Mouse (Mus musculus) layer of hippocampus, adult 11-12 months (tissue): ENCODE data around the gene Mogs.

Experiments
- DNase-seq: peaks from one replicate; pipeline ENCODE4 v3.0.0; 2022; ENCODE audit warnings: low spot score

Gene Mogs

DNA sequence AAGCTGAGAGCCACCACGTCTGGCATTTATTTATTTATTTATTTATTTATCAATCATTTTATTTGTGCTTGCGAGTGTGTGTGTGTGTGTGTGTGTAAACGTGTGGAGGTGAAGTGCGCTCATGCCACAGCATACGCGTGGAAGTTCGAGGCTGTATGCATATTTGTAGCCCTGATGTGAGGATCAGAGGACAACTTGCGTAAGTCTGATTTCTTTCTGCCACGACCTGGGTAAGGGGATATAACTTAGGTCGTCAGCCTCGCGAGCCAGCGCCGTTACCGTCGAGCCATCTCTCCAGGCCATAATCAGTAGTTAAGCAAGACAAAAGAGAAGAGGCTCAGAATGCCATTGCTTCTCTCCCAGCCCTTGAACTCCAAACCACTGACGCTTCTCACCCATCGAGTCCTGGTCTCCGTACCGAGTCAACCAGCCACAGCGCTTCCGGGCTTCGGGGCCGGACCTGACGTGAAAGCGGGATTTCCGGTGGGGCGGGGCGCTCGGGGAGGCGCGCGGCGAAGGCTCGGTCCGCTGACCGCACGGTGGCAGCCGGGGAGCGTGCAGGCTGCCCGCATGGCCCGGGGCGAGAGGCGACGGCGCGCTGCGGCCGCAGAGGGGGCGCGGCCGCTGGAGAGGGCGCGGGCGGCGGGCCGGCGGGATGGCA is at the start of gene Mogs:
TSS of gene Mogs (plus strand) at position 486 of the 661 bp plus-strand sequence.
- DNase-seq = peak; percentile 91

DNA sequence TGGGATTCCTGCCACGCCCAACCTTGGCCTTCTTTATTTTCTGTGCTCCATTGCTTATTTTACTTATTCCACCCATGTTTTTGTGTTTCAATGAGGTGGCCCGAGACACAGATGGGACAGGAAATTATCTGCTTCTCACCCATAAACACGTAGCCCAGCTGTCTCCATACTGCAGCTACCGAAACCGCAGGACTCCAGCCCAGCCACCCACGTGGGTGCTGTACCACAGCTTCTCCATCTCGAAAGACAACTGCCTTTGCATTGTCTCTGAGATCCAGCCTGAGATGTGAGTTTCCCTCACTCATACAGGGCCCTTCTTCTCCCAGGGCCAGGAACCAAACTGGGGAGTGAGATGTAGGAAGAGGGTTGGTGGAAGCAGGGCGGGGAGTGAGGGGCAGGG is 49.3 kb upstream of the Mogs start:
- DNase-seq = no peak

DNA sequence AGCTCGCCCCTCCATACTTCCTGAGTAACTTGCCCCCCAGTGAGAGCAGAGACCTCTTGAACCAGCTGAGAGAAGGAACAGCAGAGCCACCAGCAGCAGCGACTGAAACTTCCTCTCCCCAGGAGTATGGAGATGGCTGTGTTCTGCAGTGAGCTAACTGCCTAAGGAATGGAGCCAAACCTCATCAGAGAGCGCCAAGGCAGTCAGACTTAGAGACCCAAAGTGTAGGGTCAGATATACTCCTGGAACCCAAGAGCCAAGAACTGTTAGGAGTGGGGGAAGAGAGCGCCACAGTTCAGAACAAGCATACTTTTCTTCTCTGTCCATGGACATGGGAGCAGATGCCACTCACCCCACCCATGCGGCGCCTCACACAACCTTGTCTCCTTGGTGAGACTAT is 48.9 kb upstream of the Mogs start:
- no peak for DNase-seq

DNA sequence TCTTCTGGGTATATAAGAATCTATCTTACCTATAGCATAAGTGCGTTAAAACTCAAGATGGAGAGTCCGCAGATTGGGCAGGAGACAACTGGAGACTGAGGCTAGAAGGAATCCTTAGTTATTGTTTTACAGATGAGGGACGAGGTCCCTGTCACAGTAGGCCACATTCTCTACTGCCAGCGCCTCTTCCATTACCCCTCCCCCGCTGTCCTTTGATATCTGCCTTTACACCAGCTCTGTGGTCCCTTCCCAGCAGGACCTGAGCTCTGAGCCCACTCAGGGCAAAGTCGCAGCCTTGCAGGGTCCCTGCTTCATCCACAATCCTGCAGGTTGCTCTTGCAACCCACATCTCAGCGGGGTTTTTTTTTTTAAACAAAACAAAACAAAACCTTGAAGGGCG is 47.1 kb upstream of the Mogs start:
- no peak for DNase-seq

DNA sequence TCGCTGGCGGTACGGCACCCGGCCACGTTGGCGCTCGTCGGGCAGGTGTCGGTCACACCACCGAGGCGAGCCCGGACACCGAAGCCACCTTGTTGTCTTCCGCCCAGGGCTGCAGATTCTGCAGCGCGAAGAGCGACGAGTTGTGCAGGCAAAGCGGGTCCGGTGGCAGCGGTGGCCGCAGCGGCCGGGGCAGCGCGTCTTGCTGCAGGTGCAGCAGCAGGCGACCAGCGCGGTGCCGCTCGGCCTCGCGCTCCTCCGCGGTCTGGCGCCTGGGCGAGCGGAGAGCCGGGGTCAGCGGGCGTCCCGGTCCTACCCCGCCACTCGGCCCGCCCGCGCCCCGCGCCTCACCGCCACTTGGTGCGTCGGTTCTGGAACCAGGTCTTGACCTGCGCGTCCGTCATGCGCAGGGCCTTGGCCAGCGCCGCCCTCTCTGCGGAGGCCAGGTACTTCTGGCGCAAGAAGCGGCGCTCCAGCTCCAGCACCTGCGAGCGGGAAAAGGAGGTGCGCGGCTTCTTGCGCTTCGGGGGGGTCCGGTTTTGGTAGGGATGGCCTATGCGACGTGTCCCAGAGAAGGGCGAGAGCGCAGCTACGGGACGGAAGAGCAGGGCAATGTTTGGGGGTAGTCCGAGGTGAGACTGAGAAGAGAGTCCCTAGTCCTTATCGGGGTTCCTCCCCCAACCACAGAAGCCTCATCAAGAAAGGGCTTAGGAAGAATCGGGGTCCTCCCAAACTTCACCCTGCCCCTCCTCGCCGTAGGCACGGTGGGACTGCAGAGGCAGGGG is 46.4 kb upstream of the Mogs start:
- DNase-seq = no peak

DNA sequence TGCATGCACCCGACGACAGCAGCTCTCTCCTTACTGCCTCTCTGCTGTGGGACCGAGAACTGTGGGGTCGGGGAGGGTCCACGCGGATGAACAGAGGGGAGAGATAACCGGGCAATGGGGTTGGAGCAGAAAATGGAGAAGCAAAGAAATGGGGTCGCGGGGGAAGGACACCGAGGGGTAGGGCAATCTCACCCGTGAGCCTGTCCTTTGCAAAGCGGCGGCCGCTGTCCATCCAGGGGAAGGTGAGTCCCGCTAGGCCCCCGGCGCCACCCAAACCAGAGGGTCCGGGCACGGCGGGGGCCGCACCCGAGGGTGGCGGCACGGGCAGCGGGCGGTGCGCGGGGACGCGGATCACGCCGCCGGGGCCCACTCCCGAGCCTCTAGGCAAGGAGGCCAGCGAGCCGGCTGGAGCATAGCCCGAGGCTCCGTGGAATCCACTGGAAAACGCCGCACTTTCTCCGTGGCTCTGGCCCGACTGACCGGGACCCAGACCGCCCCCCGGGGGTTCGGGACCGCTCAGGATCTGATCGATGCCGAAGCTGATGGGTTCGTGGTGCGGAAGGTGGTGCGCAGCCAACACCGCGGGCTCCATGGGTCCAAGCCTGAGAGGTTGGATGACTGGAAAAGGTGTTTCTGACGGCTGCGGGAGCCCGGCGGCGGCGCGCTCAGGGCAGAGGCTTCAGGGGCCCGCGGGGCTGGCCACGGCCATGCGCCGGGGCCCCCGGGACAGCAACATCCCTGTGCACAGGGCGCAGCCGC is 45.6 kb upstream of the Mogs start:
- no peak for DNase-seq

DNA sequence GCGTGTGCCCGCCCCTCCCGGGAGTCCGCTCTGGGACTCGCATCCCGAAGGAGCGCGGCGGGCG is 45.2 kb upstream of the Mogs start, which contains the start of gene Tlx2:
TSS of gene Tlx2 (minus strand) at position 47 of the 64 bp plus-strand sequence.
- DNase-seq = no peak

DNA sequence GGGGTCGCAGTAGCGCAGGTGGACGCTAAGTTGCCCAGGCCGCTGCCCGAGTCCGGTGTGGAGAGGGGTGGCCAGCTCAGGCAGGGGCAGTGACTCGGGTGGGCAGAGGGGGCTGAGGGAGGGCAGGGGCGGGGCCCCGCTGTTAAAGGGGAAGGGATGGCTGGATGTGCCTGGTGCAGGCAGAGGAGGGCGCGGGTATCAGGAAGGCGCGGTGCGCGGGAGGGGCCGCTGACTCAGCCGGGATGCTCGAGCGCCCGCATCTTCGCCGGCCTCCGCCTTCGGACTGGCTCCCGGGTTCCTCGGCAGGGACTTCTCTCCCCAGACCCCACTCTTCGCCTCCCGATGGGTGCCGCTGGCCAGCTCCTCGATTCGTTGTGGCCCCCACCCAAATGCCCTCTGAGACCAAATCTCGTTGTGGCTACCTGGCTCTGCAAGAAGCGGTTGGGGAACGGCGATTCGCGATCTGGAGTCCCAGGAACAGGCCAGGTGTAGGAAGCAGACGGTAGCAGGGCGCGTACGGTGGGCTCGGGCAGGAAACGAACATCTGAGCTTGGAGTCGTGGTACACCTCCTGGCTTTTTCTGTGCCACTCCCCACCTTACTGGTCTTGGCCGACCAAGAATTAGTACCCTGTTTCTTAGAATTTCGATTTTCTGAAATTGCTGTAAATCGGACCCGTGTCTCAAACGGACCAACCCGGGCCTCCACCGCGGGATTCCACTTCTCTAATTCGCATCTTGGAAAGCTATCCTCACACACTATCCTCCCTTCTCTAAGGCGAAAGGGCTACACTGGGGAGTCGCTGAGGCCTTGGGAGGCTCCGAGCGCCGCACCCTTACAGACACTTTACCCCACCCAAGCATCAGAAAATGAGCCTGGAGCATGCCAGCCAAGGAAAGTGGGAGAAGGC is 44.7 kb upstream of the Mogs start:
- no peak for DNase-seq

DNA sequence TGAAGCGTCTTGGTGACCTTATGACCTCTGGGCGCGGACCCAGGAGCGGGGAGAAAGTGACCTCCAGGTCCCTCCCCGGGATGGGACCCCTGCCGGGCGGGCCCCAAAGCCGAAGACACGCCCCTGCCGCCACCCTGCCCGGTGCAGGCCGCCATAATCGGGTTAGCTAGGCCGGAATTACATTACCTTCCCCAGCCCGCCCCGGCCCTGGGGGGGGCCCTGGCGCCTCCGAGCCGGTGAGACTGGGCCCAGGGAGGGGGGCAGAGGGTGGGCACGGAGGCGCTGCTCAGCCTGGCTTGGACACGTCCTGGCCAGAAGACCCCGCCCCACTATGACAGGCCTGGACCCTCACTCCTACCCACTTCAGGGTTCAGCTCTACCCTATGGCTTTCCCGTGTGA is 44.1 kb upstream of the Mogs start:
- no peak for DNase-seq

DNA sequence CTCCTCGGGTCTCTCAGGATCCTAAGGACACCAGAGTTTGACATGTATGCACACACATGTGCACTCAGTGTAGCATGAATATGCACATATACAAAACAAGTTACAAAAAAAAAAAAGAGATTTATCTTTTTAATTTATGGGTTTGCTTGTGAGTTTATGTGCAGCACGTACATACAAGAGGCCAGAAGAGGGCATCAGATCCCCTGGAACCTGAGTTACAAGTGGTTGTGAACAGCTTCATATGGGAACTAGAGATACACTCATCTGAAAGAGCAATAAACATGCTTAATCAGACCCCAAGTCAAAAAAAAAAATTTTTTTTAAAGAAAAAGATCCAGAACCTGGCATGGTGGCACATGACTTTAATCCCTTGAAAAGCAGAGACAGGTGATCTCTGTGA is 40.3 kb upstream of the Mogs start:
- no peak for DNase-seq

DNA sequence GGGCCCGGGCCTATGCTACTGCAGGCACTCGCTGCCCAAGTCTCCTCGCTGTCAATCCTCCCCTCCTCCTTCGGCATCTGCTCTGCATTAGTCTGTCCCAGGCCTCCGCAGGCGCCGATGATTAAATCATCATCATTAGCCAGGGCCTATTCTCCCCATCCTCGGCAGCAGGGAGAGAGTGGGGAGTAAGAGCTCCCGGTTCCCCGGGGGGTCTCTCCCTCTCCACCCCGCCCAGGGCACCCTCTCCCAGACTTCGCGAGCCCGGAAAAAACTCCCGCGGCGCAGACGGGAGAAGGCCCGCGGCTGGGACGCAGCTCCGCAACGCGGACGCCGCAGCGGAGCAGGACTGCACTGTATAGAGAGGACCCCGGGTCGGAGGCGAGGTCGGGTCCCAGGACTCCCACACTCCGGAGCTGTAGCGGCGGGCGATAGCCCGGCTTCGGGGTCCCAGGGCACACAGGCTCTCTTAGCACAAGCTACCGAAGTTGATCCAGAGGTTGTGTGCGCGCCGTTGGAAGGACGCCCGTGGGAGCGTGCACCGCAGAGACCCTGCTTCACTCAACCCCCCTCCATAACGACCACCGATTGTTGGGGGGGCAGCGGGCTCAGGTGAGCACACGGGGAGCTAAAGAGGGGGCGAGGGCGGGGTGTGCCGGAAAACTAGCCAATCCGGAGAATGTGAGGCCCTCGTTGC is 37.5 kb upstream of the Mogs start, which contains the start of gene Pcgf1:
TSS of gene Pcgf1 (plus strand) at position 240 of the 694 bp plus-strand sequence.
- peak; percentile 43 for DNase-seq

DNA sequence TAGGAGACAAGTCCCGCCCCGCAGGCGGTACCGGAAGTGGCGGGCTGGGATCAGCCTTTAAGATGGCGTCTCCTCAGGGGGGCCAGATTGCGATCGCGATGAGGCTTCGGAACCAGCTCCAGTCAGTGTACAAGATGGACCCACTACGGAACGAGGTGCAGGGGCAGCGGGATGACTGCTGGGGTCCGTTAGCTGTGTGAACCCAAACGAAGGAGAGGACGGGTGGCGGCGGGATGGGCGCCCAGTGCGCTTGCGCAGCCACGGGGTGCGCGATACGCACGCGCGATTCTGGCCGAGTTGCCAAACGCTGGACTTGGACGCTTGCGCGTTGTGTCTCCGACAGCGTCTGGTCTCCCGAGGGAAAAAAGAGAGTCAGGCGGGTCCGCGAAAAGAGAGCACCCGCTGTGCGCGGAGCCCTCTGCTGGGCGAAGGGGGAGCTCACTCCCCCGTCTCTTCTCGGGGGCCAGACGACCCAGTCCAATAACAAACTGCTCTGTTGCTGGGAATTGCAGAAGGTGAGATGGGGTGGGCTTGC is 36.9 kb upstream of the Mogs start:
- peak; percentile 99 for DNase-seq

DNA sequence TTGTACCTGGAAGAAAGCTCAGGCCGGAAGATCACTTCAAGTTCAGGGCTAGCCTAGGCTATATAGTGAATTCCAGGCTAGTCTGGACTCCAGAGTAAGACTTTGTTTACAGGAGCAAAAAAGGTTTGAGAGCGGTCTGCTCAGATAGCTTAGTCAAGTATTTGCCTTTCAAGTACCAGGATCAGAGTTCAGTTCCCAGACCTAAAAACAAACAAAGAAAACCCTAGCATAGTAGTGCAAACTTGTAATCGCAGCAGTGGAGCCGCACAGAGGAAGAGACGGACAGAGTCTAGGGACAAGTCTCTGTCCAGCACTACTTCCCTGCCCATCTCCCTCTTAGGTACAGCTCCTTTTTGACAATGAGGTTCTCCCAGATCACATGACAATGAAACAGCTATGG is 35.1 kb upstream of the Mogs start:
- no peak for DNase-seq

DNA sequence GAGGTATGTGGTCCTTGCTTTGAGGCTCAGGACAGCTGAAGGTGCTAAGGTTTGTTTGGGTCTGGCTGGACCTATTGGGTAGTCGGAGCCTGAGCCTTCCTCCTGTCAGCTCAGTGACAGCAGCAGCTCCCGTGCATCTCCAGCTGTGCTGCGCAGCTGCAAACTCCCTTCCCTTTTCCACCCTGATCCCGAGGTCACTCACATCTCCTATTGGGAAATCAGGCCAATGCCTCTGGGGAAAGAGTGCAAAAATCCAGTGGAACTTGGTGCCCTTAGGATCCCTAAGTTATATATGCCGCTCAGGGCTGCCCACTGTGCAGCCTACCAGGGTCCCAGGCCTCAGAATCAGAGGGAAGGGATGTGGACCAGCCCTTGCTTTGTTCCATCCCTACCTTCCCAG is 31.8 kb upstream of the Mogs start:
- DNase-seq = no peak

DNA sequence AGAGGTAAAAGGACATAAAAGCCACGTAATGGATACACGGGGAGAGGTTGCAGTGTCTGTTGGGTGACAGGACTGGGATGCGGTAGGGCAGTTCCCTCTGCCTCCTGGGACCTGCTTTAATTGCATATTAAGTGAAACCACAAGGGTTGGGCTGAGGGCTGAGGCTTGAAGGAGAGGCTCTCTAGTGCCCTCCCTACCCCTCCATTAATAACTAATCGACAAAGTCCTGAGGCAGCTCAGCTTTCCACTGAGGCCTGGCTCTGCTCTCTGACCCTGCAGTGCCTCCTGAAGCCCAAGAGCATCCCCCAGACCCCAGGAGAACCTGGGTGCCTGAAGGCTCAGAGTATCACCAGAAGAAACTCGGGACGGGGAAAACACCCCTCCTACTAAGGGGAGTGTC is 30.8 kb upstream of the Mogs start:
- no peak for DNase-seq

DNA sequence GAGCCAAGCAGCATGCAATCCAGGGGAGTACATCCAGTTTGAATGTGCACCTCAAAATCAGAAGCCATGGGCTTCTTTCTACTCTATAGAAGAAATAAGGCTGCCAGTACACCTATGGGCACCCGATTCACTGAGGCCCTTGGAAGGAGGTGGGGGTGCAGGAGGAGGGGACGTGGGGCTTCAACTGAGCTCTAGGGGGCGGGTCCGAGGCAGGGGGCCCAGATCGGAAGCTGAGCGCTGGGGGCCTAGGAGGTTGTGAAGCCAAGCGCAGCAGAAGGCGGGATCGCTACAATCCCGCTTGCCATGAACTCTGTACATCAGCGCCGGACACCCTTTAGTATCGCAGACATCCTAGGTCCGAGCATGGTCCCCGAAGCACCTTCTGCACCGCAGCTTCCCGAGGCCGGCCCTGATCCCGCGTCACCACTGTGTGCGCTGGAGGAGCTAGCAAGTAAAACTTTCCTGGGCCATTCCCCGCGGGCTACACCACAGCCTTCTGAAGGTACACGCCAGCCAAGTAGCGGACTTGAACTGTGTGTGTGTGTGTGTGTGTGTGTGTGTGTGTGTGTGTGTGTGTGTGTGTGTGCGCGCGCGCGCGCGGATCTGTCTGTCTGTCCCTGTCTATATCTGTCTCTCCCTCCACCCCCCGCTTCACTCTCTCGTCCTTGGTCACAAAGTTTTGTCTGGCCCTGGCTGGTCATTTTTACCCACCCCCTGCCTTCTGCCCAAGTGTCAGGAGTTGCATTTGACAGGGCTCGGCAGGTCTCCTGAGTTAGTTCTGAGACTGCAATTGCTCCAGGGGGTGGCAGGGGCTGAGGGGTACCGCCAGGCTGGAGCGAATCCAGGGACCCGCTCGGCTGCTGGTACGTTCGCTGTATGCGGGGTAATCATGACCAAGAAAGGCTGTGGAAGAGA is 28.9 kb upstream of the Mogs start, which contains the start of gene Lbx2:
TSS of gene Lbx2 (plus strand) at position 247 of the 915 bp plus-strand sequence.
- no peak for DNase-seq

DNA sequence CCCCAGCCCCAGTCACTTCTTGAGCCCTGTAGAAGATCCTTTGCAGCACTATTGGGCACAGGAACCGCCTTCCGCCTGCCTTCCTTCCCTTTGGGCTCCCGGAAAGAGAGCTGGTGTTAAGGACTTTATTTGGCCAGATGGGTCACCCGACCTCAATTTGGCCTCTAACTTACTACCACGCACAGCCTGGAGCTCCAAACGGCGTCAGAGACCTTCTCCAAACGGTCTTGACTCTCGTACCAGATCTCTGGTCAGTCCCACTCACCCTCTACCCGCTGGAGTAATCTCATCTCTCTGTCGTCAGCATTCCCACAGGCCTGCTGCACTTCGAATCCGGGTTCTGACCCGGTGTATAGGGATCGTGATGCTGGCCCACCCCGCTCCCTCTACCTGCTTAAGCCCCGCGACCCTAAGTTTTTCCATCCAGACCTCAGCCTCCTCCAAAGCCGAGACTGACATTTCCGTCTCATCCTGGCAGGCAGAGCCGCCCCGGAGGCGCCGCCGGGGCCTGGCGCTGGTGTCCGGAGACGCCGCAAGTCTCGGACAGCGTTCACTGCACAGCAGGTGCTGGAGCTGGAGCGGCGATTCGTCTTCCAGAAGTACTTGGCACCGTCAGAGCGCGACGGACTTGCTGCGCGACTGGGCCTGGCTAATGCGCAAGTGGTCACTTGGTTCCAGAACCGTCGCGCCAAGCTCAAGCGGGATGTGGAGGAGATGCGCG is 27.9 kb upstream of the Mogs start:
- no peak for DNase-seq

DNA sequence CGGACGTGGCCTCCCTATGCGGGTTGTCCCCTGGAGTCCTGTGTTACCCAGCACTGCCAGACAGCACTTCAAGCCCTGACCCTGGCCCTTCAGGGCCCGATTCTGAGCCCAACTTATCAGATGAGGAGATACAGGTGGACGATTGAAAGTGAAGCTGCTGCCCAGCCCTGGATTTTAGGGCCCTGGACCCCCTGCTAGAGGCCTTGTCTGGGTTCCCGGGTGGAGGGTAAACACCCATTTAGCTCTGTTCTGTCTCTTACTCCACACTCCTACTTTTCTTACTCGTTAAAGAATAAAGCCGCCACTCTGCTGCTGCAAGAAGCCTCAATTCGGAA is 27.4 kb upstream of the Mogs start:
- no peak for DNase-seq

DNA sequence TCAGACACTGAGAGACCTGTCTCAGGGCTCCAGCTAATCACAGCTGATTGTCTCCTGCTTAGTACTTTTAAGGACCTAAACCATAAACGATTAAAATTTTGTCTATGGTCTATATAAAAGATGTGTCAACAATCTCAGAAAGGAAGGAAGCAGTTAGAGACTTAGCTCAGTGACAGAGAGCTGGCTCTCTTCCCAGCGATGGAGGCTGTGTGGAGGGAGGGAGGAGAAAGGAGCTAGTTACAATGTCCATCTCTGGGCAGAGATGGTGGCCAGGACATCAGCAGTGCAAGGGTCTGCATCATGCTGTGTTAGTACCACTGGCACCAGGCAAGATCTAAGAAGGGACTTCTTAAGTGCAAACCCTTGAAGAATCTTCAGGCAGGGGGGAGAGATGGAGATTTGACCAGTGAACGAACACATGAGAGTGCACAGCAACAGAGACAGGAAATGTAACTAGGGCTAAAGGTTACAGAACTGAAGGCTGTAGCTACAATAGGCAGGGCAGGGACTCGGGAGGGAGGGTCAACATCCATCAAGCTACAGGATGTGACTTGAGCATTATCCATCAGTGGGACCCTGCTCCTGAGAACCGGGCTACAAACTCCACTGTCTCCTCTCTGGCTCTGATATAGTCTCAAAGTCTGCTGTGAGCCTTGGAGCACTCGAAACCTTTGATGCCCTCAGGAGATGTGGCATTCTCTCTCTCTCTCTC is 22.7 kb upstream of the Mogs start:
- no peak for DNase-seq
